Mouse (Mus musculus) fibroblast of lung, adult 2 months (primary cell): ENCODE results near the gene Srd5a1.
A peak's percentile ranks its signal among the peaks of the same experiment; 100 is the strongest.
"Not testable (repeated sequence)": the region's sequence is repeated elsewhere in the genome, so short reads cannot be mapped to it uniquely, and the experiment has no call there.

ENCODE experiments used
- DNase-seq: peaks from one replicate; pipeline ENCODE4 v3.0.0-alpha.2; 2011; ENCODE audit warnings: low read depth

The Srd5a1 gene

GRCm38 (mm10) chr13:69572594-69572993, 38.6 kb downstream of the Srd5a1 start:
- DNase-seq, result no peak

- DNase-seq, result no peak
Measured at GRCm38 (mm10) chr13:69569201-69569600, 42.0 kb downstream of the Srd5a1 start.

GRCm38 (mm10) chr13:69565401-69565800, 45.8 kb downstream of the Srd5a1 start:
- not testable (repeated sequence) for DNase-seq

- DNase-seq, result no peak
Measured at GRCm38 (mm10) chr13:69564573-69564972, 46.7 kb downstream of the Srd5a1 start.

- DNase-seq, result no peak
Measured at GRCm38 (mm10) chr13:69563905-69564304, 47.3 kb downstream of the Srd5a1 start.

GRCm38 (mm10) chr13:69562654-69563574, 48.3 kb downstream of the Srd5a1 start:
- DNase-seq, result no peak

GRCm38 (mm10) chr13:69562004-69562403, 49.2 kb downstream of the Srd5a1 start:
- DNase-seq, result no peak

- no peak for DNase-seq
Measured at GRCm38 (mm10) chr13:69559291-69559961, 51.8 kb downstream of the Srd5a1 start.

- no peak for DNase-seq
Measured at GRCm38 (mm10) chr13:69558098-69558660, 53.1 kb downstream of the Srd5a1 start.

GRCm38 (mm10) chr13:69556728-69557127, 54.5 kb downstream of the Srd5a1 start:
- DNase-seq, result no peak

- DNase-seq, result no peak
Measured at GRCm38 (mm10) chr13:69555957-69556482, 55.2 kb downstream of the Srd5a1 start.

- no peak for DNase-seq
Measured at GRCm38 (mm10) chr13:69555045-69555444, 56.2 kb downstream of the Srd5a1 start.

GRCm38 (mm10) chr13:69554255-69554654, 57.0 kb downstream of the Srd5a1 start:
- no peak for DNase-seq

- no peak for DNase-seq
Measured at GRCm38 (mm10) chr13:69553024-69553423, 58.2 kb downstream of the Srd5a1 start.

- DNase-seq, result no peak
Measured at GRCm38 (mm10) chr13:69550831-69551230, 60.4 kb downstream of the Srd5a1 start.

- no peak for DNase-seq
Measured at GRCm38 (mm10) chr13:69549980-69550379, 61.3 kb downstream of the Srd5a1 start.

GRCm38 (mm10) chr13:69547488-69548180, 63.6 kb downstream of the Srd5a1 start:
- DNase-seq, result no peak

GRCm38 (mm10) chr13:69545019-69545418, 66.2 kb downstream of the Srd5a1 start:
- DNase-seq, result no peak

- DNase-seq, result no peak
Measured at GRCm38 (mm10) chr13:69543595-69543994, 67.6 kb downstream of the Srd5a1 start.

- peak; percentile 37 for DNase-seq
Measured at GRCm38 (mm10) chr13:69542571-69543352, 68.5 kb downstream of the Srd5a1 start.

GRCm38 (mm10) chr13:69541776-69542175, 69.5 kb downstream of the Srd5a1 start:
- peak; percentile 73 for DNase-seq
